Mouse (Mus musculus) erythroblast, embryonic 14.5 days (primary cell): ENCODE data around the gene Mettl23.

ENCODE experiments used
- GATA1 ChIP-seq: IDR thresholded peaks from 2 replicates; pipeline ENCODE4 v1.6.1; 2012; ENCODE audit warnings: low read length, inconsistent platforms, mixed read lengths
- TAL1 ChIP-seq: IDR thresholded peaks from 3 replicates; pipeline ENCODE4 v1.6.1; 2012; ENCODE audit warnings: low read length, inconsistent platforms, mixed read lengths

DNA sequence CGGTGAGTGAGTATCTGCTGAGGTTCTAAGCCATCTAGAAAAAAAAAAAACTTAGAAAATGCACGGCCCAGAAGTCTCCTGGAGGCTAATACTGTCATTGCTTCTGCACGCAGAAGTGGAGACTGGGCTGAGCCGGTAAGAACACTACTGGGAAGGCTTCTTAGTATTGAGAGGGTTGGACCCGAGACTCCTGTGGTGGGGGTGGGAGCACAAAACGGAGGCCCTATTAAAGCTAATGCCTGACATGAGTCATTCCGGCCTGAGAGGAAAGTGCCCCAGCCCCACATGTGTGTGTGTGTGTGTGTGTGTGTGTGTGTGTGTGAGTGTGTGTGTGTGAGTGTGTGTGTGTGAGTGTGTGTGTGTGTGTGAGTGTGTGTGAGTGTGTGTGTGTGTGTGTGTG, 36.0 kb upstream of the Mettl23 start:
- TF ChIP-seq GATA1: no peak
- TF ChIP-seq TAL1: no peak
